Mouse (Mus musculus) frontal cortex, adult (tissue): ENCODE results near the gene Mrpl11.
"Not testable (repeated sequence)": the region's sequence is repeated elsewhere in the genome, so short reads cannot be mapped to it uniquely, and the experiment has no call there.

Experiments
- ATAC-seq: cut with Nextera tagmentation; 2 replicates; pipeline ENCODE4 v1.9.2; 2017; ENCODE audit warnings: mild to moderate bottlenecking, moderate library complexity, mixed read lengths; ENCODE audit not compliant: low TSS enrichment

Mrpl11 gene

DNA sequence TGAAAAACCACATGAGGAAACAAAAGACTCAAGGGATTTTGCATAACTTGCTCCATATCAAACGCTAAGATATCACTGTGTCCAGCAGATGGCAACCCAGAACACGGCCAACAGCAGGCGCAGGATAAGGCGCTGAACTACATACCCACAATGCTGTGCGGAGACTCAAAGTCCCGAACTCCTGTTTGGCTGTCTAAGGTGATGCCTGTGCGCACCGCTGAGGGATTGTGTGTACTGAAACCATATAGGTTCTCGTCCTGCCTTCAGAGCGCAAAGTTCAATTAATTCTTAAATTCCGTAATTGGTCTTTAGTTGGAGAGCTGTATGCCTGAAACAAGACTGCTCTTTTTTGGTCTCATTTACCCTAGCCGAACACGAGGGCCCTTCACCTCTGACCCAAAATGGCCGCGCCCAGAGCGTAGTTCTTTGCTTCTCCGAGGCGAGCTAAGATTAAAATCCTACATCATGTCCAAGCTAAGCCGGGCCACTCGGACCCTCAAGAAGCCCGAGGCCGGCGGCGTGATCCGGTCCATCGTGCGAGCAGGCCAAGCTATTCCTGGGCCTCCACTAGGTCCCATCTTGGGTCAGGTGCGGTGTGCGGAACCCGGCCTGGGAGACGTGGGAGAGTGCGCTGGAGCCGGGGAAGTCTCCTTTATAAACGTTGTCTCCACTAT, at the start of gene Mrpl11:
Gene Mrpl11 (plus strand): TSS at position 220 of the 674 bp plus-strand sequence.
- peak; percentile 99 for ATAC-seq

DNA sequence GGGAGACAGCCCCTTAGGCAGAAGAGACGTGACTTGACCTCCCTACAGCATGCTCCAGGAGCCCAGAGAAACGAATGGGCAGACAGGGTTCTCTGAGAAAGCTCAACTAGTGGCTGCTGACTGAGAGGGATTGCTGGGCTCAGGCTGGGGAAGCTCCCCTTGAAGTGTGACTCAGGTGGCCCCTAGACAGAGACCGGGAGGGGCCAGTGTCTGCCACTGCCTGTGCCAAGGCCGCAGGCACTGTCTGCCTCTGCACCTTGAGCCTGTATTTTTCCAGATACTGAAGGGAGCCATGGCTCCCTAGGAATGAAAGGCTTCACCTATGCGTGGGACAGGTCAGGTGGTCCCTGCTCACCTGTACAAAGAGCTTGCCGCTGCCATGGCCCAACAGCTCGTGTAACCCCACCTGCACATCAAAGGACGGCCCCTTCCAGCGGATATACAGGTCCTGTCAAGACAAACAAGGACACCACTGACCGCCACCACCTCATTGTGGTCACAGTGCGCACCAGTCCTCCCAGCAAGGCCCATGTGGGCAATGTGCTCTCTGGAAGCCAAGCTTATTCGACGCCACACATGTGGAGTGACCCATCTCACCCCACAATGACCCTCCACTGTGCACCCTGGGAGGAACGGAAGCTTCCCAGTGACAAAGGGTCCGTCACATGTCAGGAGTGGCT, 45.9 kb upstream of the Mrpl11 start:
- ATAC-seq, result no peak

DNA sequence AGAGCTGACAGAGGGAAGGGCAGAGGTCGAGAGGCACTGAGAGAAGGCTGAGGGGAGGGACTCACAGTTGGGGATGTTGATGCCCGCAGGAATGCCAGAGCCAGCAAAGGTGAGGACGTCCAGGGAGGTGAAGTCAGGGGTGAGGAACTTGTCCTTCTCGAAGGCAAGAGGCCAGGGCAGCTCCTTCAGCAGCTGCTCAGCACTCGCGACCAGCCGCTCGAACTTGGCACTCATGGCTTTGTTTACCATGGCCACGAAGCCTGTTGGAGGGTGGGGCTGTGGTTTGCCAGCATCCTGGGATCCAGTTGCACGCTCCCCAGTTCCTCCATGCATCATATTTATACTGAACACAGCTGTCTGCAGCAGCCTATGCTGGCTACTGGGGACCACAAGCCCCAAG, 45.1 kb upstream of the Mrpl11 start:
- ATAC-seq, result no peak

DNA sequence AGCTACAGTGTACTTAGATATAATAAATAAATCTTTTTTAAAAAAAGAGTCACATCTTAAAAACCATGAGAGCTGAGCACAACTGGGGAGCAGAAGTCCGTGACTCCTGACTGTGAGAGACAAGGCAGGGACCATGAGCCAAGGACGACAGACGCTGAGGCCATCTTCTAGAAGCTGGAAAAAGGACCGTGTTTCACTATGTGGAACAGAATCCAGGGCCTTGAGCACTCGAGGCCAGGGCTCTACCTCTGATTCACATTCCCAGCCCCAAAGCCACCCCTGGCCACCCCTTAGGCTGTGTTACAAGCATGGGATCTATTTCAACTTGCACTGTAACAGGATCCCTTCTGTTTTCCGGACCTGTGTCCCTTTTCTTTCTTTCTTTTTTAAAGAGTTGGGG, 42.3 kb upstream of the Mrpl11 start:
- no peak for ATAC-seq

DNA sequence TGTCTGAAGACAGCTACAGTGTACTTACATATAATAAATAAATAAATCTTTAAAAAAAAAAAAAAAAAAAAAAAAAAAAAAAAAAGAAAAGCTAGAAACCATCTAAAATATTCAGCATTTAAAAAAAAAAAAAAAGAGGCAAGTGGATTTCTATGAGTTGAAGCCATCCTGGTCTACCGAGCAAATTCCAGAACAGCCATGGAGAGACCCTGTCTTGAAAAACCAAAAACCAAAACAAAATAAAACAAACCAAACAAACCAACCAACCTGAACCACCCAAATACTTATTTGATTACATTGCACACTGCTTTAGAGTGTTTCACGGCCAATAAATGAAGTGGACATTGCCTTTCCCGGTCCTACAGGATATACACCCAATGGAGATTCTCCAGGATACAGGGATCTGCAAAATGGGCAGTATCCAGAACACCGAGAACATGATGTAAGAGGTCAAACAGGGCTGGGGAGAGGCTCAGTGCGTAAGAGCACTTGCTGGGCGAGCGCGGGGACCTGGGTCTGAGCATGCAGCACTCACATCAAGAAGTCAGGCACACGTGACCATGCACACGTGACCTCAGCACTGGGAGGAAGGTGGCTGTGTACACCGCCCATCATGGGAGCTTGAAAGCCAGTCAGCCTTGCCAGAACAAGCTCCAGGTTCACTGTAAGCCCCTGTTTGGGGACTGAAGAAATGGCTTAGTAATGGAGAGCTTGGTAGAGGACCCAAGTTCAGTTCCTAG, 36.7 kb upstream of the Mrpl11 start:
- ATAC-seq, result no peak

DNA sequence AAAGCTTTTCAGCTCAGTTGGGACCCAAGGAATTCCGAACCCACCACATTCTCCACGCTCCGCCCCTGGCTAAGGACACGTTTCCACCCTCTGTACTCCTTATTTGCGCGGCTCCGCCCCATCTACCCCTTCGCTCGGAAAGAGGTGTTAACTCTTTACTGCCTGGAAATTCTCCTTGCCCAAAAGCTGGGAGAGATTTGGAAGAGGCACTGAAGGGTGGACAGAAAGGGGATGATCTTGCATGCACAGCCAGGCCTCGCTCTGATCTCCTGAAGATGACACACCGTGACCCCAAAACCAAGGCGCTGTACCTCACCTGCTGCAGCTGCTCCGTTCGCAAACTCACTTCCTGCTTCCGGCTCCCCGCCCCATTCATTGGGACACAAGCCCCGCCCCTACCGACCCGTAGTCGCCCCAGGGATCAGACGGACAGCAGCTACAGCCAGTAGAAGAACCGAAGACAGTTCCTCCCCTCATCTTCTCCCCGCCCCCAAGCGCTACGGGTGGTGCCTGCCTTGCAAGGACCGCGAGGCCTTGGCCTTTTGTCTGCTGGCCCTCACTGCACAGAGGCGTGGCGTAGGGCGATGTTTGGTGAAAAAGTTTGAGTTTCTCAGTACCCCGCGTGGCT, 33.9 kb upstream of the Mrpl11 start, which contains the start of gene Dpp3:
Gene Dpp3 (minus strand): TSS at position 384 of the 628 bp plus-strand sequence.
- ATAC-seq, result peak; percentile 96

DNA sequence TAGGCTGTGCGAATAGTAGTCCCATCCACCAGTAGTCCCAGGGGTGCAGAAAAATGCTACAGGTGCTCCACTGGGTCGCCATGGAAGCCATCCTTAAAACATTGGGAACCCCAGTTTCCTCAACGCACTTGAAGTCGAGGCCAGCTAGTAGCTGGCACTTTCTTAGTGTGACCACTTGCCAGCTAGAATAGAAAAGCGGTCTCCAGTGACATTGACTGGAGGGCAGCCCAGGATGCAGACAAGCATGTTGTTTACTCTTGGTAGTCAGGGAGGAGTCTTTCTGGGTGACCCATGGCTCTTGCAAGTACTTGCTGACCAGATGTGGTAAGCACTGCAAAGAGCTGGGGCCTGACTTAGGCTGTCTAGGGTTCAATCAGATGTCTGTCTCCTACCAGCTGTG, 33.2 kb upstream of the Mrpl11 start:
- peak; percentile 5; the same call in 1 of the 2 replicates for ATAC-seq

DNA sequence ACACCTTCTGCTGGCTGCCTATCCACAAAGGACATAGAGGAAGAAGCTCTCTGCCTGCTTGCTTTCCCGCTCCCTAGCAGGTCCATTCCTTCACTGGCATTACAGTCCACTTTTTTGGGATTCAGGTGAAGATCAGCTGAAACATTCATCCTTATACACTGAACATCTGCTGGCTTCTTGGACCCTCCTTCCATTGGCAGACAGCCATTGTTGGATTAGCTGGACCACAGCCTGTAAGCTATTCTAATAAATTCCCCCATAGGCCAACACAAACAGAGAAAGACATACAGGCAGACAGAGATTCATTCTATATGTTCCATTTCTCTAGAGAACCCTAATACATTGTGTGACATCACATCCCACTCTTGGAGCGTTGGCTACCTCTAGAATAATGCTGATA, 25.1 kb upstream of the Mrpl11 start:
- ATAC-seq, result no peak

DNA sequence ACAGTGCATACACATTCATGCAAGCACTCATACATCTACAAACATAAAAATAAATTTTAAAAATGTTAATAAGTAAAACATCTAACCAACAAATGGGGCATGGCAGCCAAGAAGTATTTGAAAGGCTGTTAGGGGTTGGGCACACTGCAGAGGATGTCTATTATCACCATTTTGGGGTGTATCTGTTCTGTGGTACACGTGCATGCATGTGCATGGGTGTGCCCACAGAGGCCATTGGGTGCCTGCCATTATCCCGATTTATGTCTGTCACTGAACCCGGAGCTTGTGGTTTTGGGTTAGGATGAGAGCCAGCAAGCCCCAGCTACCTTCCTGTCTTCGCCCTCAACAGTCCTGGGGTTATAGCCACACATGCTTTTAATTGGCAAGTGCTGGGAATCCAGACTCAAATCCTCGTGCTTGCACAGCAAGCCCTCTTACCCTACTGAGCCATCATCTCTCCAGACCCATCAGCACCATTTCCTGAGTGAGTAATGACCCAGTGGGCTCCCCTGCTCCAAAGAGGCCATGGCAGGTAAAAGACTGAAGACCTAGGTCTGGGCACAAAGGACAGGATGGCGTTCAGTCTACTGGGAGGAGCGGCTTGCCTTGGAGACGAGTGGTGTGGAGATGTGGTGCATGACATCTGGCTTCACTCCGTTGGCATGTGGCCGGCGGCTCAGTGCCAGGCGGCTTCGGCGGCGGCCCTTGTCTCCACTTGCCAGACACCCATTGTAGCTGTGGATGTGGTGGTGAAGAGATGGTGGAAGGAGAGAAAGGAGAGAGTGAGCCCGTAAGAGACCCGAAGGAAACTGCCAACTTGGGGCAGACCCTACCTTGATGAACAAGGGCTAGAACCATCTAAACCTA, 24.3 kb upstream of the Mrpl11 start:
- ATAC-seq, result no peak

DNA sequence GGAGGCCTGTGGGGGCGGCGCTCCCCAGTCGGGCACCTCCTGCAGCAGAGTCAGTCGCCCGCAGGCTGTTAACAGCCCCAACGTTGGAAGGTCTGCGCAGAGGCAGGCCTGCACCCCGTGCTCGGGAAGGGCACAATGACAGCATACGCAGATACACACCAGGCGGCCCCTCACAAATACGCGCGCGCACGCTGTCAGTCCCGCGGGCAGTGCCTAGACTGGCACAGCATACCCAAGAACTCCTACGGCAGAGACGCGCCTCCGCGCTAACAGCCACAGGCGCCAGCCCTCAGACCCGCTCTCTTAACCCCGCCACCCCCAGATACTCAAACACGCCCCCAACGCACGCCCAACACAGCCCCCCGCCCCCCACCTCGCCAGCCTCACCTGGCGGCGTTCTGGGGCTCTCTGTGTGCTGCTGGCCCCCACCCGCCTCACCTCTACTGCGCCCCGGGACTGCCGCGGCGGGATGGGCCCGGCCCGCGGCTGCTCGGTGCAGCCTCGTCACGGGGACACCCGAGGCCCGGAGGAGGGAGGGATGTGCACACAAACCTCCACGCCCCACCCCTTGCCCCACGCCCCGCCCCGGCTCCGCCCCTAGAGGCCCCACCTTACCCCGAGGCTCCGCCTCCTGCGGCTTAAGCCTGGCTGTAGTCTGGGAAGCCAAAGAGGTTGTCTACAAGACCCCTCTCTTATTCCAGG, 19.2 kb upstream of the Mrpl11 start, which contains the start of gene Peli3:
Gene Peli3 (minus strand): TSS at position 577 of the 702 bp plus-strand sequence.
- peak; percentile 91 for ATAC-seq

DNA sequence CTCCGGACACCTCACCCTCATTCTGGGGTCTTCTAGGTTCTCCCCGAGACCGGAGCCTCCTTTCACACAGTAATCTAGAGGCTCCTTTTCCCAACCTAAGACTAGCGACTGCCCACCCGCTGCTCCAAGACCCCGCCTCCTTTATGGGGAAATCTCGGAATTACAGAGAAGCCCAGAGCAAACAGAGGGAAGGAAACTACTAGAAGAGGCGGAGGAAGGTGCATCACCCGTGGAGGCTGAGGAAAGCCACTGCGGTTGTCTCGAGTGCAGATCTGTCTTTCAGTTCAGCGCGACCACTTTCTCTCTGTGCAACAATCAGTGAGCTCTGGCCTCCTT, 18.7 kb upstream of the Mrpl11 start:
- peak; percentile 81 for ATAC-seq

DNA sequence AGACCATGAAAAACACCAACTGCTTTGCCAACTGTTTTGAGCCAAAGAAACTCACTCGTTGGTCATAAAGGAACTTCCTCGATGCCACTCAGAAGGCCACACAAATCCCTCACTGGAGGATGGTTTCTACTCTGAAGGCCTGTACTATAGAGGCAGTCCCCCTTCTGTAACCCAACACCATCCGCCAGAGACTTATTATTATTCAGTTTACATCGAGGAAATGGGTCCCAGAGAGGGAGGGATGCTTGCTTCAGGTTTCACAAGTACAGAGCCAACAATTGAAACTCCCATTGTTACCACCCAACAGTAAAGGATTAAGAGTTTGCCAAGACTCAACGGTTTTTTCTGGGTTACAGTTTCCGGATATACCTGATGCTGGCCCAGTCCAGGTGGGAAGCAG, 16.4 kb upstream of the Mrpl11 start:
- ATAC-seq, result no peak

DNA sequence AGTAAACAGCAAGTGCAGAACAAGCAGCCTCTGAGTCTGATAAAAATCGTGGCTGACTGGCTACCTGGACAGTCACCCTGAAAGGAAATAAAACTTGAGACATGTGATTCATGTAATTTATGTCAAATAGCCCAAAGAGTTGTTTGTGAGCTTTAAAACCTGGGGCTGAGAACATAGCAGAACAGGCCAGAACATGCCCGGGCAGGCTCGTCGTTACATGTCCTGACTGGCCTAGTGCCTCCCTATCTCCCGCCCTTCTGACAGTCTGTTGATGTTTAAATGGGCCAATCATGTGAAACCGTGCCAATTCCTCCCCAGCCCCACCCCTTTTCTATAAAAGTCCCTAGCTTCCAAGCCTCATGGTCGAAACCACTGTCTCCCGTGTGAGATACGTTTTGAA, 13.3 kb upstream of the Mrpl11 start:
- ATAC-seq, result not testable (repeated sequence)

DNA sequence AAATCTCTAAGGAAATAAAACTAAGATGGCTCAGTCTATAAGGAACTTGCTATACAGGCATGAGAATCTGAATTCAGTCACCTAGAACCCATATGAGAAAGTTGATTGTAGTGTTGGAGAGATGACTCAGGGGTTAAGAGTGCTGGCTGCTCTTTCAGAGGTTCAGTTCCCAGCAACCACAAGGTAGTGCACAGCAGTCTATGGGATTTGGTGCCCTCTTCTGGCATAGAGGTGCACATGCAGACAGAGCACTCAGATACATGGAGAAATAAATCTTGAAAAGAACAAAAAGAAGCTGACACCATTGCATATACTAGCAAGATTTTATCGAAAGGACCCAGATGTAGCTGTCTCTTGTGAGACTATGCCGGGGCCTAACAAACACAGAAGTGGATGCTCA, 6.3 kb downstream of the Mrpl11 start:
- no peak for ATAC-seq

DNA sequence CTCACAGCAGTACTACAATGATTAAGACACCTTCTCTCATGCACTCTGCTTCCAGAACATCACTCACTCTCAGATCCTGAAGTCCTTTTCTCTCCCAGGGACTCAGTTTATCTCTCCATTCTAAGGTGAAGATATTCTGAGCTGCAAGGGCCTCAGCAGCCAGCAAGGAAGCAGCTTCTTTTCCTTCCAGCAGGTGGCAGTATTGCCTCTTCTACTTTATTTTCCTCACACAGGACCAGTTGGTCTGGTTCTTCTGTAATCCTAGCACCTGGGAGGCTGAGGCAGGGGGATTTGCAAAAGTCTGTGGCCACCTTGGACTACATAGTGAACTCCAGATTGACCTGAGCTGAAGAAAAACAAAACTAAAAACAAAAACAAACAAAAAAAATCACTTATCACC, 19.8 kb downstream of the Mrpl11 start:
- peak; percentile 53; the same call in 1 of the 2 replicates for ATAC-seq

DNA sequence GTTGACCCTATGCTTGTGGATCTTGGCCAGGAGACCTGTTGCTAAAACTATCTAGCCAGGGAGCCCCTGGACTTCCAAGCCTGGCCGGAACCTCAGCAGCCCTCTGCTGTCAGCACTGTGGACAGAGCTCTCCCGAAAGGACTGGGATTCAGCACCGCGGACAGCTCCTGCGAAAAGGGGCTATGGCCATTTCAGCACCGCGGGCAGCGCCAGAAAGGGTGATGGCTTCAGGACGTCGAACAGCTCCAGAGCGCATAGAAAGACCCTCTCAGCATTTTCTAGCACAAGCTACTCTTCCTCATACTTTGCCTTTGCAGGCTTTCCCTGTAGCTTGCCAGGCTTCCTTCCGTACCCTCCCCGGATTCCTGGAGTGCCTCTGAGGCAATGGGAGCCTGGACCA, 27.1 kb downstream of the Mrpl11 start:
- ATAC-seq, result no peak; the same call in 1 of the 2 replicates

DNA sequence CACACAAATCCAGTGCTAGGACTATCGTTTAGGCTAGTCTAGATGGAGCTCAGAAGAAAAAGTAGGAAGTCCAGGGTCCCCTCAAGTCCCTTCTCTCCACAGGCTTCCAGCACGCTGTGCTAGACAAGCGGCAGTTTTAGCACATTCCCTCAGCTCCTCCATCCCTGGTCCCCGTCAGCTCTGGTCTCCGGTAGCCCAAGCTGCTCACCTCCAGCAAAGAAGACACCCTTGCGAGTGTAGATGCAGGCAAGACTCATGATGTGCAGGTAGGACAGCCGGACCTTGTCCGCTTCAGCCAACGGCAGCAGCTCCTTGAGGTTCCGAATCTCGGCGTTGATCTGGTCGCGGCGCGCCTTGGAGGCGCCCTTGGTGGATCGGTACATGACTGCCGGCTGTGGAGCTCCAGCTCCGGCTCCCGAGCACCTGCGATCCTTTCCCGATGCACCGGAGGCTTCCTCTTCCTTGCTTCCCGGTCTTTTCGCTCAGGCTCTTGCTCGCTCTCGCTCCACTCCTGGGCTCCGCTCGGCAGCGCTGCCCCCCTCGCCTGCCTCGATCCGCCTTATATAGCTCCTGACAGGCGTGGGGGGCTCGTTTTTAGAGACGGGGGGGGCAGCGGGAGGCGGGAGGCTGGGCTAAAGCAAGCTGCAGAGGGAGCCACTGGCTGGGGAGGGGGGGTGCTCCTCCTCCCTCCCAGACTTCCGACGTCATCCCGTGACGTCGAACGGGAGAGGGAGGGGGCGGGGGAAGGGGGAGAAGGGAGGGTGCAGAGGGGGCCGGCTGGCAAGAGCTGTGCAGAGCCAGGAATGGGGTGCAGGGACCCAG, 27.7 kb downstream of the Mrpl11 start:
- ATAC-seq, result peak; percentile 11

DNA sequence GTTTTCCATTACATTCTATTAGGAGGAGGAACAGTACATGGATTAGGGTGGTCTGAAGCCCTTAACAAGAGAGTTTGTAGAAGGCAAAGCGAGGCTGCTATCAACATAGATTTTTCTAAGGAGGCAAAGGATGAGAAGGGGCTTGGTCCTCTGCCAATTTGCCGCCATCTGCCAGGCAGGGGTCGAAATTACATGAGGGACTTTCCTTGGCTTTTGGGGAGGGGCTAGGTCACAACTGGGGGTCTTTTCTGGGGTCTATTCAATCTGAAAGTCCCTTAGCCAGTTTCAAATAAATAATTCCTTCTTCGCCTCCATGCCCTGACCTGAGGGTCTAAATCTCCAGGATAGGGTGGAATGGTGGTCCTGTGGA, 28.3 kb downstream of the Mrpl11 start, which contains the start of gene Npas4:
Gene Npas4 (minus strand): TSS at position 61 of the 370 bp plus-strand sequence.
- ATAC-seq, result no peak

DNA sequence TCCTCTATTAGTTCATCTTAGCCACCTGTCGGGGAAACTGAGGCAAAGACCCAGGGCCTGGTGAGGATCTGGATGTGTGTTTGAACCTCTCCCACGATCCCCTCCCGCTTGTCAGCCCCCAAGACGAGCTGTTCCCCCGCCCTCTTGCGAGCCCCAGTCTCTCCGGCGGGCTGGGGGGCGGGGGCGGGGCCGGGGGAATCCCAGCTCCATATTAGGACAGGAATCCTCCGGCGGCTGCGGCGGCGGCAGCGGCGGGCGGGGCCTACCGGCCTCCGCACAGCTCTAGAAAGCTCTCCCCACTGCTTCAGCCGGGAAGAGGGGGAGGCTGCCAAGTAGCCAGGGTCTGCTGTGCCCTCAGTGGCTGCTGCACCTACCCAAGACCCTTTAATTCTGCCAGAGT, 28.8 kb downstream of the Mrpl11 start:
- ATAC-seq, result 0 out of 2 replicates have a peak, but pooled peaks have one; percentile 2

DNA sequence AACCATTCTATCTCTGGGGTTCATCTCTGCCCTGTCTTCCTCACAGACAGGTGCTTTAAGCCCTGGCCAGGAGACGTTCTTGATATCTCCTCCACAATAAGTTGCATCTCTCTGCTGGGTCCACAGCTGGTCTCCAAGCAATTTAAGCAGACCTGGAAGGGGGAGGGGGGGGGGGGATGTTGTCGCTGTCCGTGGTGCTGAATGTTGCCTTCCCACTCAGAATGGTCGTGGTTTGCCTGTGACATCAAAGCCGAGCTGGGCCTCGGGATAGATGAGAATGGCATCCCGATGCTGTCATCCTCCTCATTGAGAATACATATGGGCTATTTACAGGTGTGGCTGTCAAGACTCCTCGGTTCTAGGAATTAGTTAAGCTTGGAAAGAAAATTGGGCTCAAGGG, 30.4 kb downstream of the Mrpl11 start:
- ATAC-seq, result no peak
